Mouse (Mus musculus) forebrain, embryonic 10.5 days (tissue): ENCODE measurements around the gene Dennd4b. TPM values are rescaled to one million over a fixed set of nuclear protein-coding genes. Genes with fewer than 3 reads are reported as not detected.
A peak's percentile ranks its signal among the peaks of the same experiment; 100 is the strongest.

Source experiments
- DNase-seq: peaks from one replicate; pipeline ENCODE4 v3.0.0-alpha.2; 2017; ENCODE audit warnings: low spot score; ENCODE audit errors: extremely low spot score
- H3K27ac ChIP-seq: fragments of 300-500 bp; sonication (generic); 2 replicates; pipeline ENCODE4 v1.5.1; 2016; ENCODE audit warnings: mild to moderate bottlenecking
- H3K27me3 ChIP-seq: fragments of 300-500 bp; sonication (generic); 2 replicates; pipeline ENCODE4 v1.6.1; 2016; ENCODE audit warnings: mild to moderate bottlenecking; ENCODE audit not compliant: poor library complexity, severe bottlenecking
- H3K36me3 ChIP-seq: fragments of 300-500 bp; sonication (generic); replicated peaks from 2 replicates; pipeline ENCODE4 v1.6.1; 2016; ENCODE audit warnings: mild to moderate bottlenecking, moderate library complexity
- H3K4me1 ChIP-seq: fragments of 300-500 bp; sonication (generic); 2 replicates; pipeline ENCODE4 v1.6.1; 2016
- H3K4me3 ChIP-seq: fragments of 300-500 bp; sonication (generic); 2 replicates; pipeline ENCODE4 v1.5.1; 2016; ENCODE audit warnings: mild to moderate bottlenecking, moderate library complexity
- H3K9me3 ChIP-seq: fragments of 300-500 bp; sonication (generic); 2 replicates; pipeline ENCODE4 v1.6.1; 2016; ENCODE audit warnings: mild to moderate bottlenecking, moderate library complexity
- WGBS: fragments of 180-500 bp; shearing (Covaris S2); methylation state at CpG from one replicate; pipeline ENCODE4 v1.1.7; 2016; 5-methylcytosine and 5-hydroxymethylcytosine counted together
- polyA plus RNA-seq: library from polyadenylated mRNA; unstranded; fragments of >200 nt; fragmentation: Nextera tagmentation; extraction: Ambion mirVana; gene quantifications from 2 replicates; pipeline ENCODE4 v1.2.1, GENCODE M21; 2016

Gene Dennd4b
- 7.0 and 7.2 TPM in 2 replicates for polyA plus RNA-seq

DNA sequence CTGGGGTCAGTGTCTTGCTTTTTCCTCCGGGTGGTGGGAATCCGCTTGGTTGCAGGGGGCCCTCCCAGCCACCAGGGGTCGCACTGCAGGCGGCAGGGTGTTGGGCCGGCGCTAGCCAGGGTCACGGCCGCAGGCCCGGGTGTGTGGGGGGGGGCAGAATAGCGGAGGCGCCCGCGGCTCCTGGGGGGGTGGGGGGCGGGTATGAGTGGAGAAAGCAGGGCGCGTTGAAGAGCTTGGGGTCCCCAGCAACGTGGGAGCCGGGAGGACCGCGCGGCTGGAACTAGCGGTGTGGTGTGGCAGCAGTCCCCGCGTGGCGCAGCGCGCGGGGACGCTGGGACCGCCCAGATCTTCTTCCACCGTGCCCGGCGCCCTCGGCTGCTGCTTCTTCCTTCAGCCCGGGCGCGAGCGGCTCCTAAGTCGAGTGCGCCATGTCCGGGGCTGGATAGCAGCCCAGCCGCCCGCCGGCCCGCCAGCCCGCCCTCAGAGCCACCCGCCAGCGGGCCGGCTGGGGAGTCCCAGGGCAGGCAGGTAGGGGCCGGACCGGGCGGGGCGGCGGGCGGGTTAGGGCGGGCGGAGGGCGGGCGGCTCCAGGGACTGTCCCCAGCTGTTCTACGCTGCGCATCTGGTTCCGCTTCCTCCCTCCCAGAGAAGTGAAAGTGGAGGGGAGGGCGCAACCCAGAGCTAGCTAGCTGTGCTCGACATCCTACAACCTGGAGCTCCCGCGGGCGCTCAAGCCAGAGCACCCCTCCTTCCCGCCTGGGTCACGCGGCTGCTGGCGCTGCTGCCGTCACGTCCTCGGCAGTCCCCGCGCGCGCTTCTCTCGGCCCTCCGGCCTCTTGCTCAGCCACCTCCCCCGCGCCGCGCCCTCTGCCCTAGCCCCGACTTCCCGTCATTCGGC is at the start of gene Dennd4b:
Gene Dennd4b (plus strand): TSS at position 152 of the 898 bp plus-strand sequence.
- Histone ChIP-seq H3K27ac (peak within 1 kb of the TSS; percentile 98), H3K4me1 (peaks cover 27% of the 10 kb centered on the region), H3K4me3 (peak within 1 kb of the TSS; percentile 83), H3K9me3 (no peaks in the 10 kb centered on the region), H3K27me3 (no peaks in the 10 kb centered on the region), H3K36me3 (peaks cover 67% of the 10 kb centered on the region)
- DNase-seq = peak; percentile 87
- WGBS = under 1% methylated on average over 79 of the region's 87 CpGs

DNA sequence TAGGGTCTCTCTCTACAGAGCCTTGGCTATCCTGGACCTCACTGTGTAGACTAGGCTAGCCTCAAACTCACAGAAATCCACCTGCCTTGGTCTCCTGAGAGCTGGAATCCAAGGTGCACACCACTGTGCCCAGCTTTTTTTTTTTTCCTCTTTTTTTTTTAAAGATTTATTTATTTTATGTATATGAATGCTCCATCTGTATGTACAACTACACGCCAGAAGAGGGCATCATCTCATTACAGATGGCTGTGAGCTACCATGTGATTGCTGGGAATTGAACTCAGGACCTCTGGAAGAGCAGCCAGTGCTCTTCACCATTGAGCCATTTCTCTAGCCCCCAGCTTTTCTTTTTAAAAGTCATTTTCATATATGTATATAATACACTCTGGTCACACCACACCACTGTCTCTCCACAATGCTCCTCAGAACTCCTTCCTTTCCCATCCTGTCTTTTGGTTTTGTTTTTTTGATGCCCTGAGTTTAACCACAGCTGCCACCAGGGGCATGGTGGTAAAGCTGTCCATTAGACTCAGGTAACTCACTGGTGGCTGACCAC is 49.1 kb upstream of the Dennd4b start:
- WGBS = 50% methylated on average over 1 of the region's 1 CpGs
- Histone ChIP-seq H3K27ac (no peak overlapping the region), H3K9me3 (no peaks in the 10 kb centered on the region), H3K27me3 (no peaks in the 10 kb centered on the region), H3K4me3 (no peak overlapping the region), H3K36me3 (peaks cover 19% of the 10 kb centered on the region), H3K4me1 (peaks cover 38% of the 10 kb centered on the region)
- no peak for DNase-seq

DNA sequence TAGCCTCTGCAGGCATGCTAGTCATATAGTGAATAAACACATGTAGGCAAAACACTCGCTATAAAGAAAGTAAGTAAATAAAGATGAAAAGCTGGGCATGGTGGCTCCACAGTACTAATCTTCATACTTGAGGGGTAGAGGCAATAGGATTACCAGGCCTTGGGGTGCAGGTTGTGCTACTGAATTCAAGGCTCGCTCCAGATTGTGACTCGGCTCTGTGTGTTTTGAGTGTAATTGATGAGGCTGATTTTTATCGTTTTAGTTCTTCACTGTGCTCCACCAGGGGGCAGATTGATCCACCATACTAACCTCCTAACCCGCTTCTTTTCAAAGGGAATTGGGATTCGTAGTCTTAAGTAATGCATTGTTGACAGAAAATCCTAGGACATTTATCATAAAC is 44.9 kb upstream of the Dennd4b start:
- H3K4me3 ChIP-seq = peak overlapping the region; percentile 64
- peaks cover 22% of the 10 kb centered on the region for H3K36me3 ChIP-seq
- no peaks in the 10 kb centered on the region for H3K27me3 ChIP-seq
- H3K9me3 ChIP-seq = no peaks in the 10 kb centered on the region
- H3K4me1 ChIP-seq = peaks cover 27% of the 10 kb centered on the region
- peak overlapping the region; percentile 89 for H3K27ac ChIP-seq
- WGBS = 15% methylated on average over 6 of the region's 6 CpGs
- peak; percentile 42 for DNase-seq

DNA sequence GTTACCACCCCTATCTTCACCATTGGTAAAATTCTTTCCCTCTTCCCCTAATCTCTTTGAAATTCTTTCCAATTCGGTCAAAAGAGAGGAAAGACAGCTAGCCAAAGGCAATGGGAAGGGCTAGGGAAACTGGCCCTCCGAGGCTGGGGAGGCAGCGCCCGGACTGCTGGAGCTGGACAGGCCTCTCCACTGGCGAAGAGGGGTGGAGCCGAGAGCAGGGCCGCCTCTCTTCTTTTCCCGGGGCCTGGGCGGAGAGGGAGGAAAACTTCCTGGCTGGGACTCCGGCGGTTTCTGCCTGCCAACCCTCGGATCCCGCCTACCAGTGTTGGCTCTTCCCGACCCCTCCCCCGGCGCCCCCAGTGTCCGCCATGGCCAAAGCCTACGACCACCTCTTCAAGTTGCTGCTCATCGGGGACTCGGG is 44.4 kb upstream of the Dennd4b start:
- Histone ChIP-seq H3K27ac (peak overlapping the region; percentile 89), H3K27me3 (no peaks in the 10 kb centered on the region), H3K4me1 (peaks cover 27% of the 10 kb centered on the region), H3K9me3 (no peaks in the 10 kb centered on the region), H3K36me3 (peaks cover 26% of the 10 kb centered on the region), H3K4me3 (peak overlapping the region; percentile 64)
- DNase-seq = peak; percentile 71
- under 1% methylated on average over 18 of the region's 20 CpGs for WGBS

DNA sequence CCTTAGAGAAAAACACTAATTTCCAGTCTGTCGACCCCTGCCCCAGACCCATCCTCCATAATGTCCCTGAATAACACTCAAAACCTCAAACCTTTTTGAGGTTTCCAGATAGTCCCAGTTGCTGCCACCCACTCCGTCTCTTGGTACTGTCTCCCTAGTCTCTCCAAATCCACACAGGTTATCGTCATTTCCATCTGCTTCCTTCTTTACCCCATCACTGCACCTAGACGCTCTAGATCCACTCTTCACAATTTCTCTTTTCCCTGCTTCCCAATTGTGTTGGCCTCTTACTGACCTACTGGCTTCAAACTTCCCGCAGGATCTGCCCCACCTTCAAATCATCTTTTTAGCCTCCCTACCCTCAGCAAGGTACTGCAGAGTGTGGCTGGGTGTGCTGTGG is 43.9 kb upstream of the Dennd4b start:
- Histone ChIP-seq H3K27me3 (no peaks in the 10 kb centered on the region), H3K9me3 (no peaks in the 10 kb centered on the region), H3K4me1 (peaks cover 27% of the 10 kb centered on the region), H3K36me3 (peaks cover 32% of the 10 kb centered on the region), H3K27ac (peak overlapping the region; percentile 89), H3K4me3 (peak overlapping the region; percentile 64)
- DNase-seq = no peak
- WGBS = 21% methylated on average over 5 of the region's 5 CpGs

DNA sequence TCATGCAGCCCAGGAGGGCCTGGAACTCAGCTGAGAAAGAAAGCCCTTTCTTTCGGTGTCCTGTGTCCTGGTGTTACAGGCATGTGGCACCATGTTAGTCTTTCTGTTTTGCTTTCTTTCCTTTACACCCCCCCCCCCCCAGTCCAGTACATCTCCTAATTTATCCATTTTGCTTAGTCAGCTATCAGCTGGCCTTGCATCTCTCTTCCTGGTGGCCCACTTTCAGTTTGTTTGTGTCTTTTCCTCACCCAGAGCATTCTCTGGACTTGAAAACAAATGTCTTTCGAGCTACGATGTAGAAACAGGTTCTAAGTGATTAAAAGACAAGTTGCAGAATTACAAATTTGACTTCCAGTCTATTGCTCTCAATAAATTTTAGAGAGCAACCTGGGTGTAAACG is 42.5 kb upstream of the Dennd4b start:
- Histone ChIP-seq H3K27me3 (no peaks in the 10 kb centered on the region), H3K27ac (no peak overlapping the region), H3K9me3 (no peaks in the 10 kb centered on the region), H3K4me3 (no peak overlapping the region), H3K4me1 (peaks cover 27% of the 10 kb centered on the region), H3K36me3 (peaks cover 35% of the 10 kb centered on the region)
- 91% methylated on average over 4 of the region's 4 CpGs for WGBS
- no peak for DNase-seq

DNA sequence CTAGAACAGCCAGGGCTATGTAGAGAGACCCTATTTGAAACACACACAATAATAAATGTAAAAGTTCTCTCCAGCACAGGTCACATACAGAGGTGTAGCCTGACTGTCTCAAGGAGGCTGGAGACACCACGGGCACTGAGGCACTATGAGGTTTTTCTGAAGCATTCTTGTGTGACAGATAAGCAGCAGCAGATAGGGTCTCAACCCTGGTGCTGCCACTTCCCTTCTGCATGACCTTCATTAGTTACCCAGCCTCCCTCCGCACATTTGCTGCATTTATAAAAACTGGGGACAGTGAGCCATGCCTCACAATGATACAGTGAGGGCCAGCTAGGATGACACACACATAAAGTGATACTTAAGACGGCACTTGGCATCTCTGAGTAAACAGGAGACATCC is 42.0 kb upstream of the Dennd4b start:
- 80% methylated on average over 3 of the region's 3 CpGs for WGBS

DNA sequence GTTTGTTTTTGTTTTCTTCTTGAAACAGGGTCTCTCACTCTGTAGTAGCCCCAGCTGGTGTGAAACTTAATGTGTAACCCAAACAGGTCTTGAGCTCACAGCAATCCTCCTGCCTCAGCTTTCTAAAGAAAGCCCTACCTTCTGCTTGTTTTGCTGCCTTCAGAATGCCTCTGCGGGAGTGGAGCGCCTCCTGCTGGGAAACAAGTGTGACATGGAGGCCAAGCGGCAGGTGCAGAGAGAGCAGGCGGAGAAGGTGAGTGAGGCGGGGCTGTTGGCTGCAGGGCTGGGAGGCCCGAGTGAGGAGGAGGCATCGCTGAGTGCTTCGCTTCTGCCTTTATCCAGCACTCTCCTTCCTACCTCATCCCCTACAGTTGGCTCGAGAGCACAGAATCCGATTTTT is 40.7 kb upstream of the Dennd4b start:
- Histone ChIP-seq H3K27ac (no peak overlapping the region), H3K9me3 (no peaks in the 10 kb centered on the region), H3K4me3 (no peak overlapping the region), H3K4me1 (peaks cover 27% of the 10 kb centered on the region), H3K36me3 (peaks cover 35% of the 10 kb centered on the region), H3K27me3 (no peaks in the 10 kb centered on the region)
- no peak for DNase-seq
- WGBS = 83% methylated on average over 10 of the region's 10 CpGs

More for the DNA sequence above, 42.0 kb upstream of the Dennd4b start:
- Histone ChIP-seq H3K36me3 (peaks cover 35% of the 10 kb centered on the region), H3K4me3 (no peak overlapping the region), H3K27me3 (no peaks in the 10 kb centered on the region), H3K4me1 (peaks cover 27% of the 10 kb centered on the region), H3K27ac (no peak overlapping the region), H3K9me3 (no peaks in the 10 kb centered on the region)
- no peak for DNase-seq

DNA sequence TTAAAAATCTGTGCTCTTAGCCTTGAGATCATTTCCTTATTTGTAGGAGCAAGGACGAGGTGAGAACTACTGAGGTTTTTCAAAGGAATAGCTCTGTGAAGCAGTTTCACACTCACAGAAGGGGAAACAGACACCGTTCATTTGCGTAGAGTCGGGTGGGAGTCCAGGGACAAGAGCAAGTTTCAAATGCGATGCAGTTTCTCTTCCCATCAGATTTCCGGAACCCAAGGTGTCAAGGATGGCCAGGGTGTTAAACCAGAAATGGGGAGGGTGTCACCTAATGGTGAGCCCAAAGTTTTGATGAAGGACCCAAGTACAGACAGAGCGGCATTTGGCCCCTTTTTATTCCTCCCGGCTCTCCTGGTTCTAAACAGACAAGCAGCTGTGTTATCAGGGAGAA is 33.9 kb upstream of the Dennd4b start:
- peak overlapping the region; percentile 72 for H3K4me3 ChIP-seq
- peak overlapping the region; percentile 95 for H3K27ac ChIP-seq
- DNase-seq = no peak
- WGBS = 18% methylated on average over 8 of the region's 8 CpGs
- peaks cover 18% of the 10 kb centered on the region for H3K4me1 ChIP-seq
- H3K36me3 ChIP-seq = peaks cover 35% of the 10 kb centered on the region
- no peaks in the 10 kb centered on the region for H3K9me3 ChIP-seq
- H3K27me3 ChIP-seq = no peaks in the 10 kb centered on the region

DNA sequence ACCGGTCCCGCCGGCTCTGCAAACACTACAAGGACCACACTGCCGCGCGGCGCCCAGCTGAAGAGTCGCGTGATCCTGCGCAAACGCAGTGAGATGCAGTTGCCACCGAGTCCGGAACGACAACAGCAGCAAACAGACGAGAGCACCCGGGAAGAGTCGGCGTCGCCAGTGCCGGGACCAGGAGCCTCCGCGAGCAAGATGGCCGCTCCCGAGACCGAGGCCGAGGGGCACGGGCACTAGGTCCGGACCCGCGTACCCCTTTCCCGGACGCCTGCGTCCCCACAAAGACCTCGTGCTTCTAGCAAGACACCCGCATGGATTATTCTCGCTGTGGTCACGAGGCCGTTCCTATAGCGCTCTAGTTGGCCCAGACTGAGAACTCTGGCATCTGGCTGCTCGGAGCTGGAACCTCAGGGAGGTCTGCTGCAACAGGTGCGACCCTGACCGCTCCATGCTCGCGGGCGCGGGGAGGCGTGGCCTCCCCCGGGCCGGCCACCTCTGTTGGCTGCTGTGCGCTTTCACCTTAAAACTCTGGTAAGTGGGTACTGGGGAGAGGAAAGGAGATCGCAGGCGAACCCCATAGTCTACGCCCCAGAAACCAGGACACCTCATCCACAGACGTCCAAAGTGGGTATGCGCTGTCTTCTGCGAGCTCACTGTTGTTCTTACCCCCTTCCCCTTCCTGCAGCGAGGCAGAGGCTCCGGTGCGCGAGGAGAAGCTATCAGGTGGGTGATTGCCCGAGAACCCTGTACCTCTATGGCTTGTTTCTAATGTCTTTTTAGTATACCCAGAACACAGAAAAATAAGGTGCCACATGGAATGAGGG is 33.3 kb upstream of the Dennd4b start, which contains the start of gene Jtb:
Gene Jtb (plus strand): TSS at position 91 of the 827 bp plus-strand sequence.
- under 1% methylated on average over 61 of the region's 61 CpGs for WGBS

DNA sequence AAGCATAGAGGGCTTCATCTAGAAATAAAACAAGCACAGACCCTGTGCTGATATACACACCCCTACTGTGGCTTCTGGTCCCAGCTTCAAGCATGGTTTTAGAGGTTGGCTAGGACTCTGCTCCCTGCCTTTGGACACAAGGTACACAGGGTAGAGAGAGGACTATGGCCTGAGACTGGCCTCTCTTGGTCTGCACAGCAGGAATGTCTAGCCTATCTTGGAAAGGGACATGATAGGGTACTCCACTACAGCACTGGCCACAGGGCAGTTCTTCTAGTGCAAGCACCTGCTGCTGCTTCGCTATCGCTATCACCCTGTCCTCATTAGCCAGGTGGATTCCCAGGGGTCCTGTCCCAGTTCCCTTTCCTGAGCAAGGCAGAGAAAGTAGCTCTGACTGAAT is 23.7 kb upstream of the Dennd4b start:
- H3K36me3 ChIP-seq = peaks cover 6% of the 10 kb centered on the region
- no peak for DNase-seq
- H3K4me3 ChIP-seq = no peak overlapping the region
- WGBS = 89% methylated on average over 2 of the region's 2 CpGs
- 0 out of 2 replicates have a peak, but pooled peaks cover 11% of the 10 kb centered on the region for H3K27me3 ChIP-seq
- peaks cover 17% of the 10 kb centered on the region for H3K4me1 ChIP-seq
- no peak overlapping the region for H3K27ac ChIP-seq
- H3K9me3 ChIP-seq = no peaks in the 10 kb centered on the region

More for the DNA sequence above, 33.3 kb upstream of the Dennd4b start, which contains the start of gene Jtb:
- H3K4me1 ChIP-seq = peaks cover 18% of the 10 kb centered on the region
- peak; percentile 95 for DNase-seq
- H3K9me3 ChIP-seq = no peaks in the 10 kb centered on the region
- H3K4me3 ChIP-seq = peak within 1 kb of the TSS; percentile 72
- H3K27ac ChIP-seq = peak within 1 kb of the TSS; percentile 95
- H3K36me3 ChIP-seq = peaks cover 36% of the 10 kb centered on the region
- H3K27me3 ChIP-seq = no peaks in the 10 kb centered on the region

DNA sequence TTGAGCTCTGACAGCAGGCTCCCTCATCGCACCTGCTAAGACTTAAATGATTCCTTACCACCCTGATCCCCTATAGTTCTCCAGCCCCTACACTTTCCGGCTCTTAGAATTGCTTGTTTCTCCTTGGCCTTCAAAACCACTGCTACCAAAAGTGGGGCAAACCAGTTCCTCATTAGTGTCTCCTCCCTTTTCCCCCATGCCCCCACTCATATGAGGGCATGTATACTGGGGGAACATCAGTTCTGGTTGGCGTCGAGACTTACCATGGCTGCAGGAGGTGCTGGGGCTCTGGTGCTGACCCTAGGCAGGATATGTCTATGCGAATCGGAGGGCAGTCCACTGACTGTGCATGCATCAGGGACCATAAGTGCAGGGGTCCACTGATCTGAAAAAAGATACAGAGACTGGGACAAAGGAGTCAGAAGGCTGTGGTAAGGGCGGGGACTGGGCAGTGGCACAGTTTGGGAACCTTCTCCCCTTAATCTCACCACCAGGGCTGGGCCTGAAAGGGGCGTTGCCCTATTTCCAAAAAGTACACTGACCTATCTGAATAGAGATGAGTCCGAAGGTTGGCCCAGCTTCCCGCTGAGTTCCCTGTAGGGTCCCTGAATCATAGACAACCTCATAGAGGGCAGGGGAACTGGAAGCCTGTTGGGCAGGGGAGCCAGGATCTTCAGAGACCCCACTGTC is 23.2 kb upstream of the Dennd4b start:
- Histone ChIP-seq H3K36me3 (peaks cover 2% of the 10 kb centered on the region; the same call in 1 of the 2 replicates), H3K27me3 (0 out of 2 replicates have a peak, but pooled peaks cover 11% of the 10 kb centered on the region), H3K4me1 (peaks cover 17% of the 10 kb centered on the region), H3K27ac (no peak overlapping the region), H3K9me3 (no peaks in the 10 kb centered on the region), H3K4me3 (no peak overlapping the region)
- DNase-seq = no peak
- 89% methylated on average over 10 of the region's 10 CpGs for WGBS
